Mouse (Mus musculus): Measurements from ENCODE around the gene Tpm1. TPM values are rescaled to one million over a fixed set of nuclear protein-coding genes. Genes with fewer than 3 reads are reported as not detected.

The Tpm1 gene
- polyA plus RNA-seq (2012; fragmentation: generic; extraction: Trizol): 100 to 1,000 TPM; 201 to 755 TPM

GRCm38 (mm10) chr9:67049086-67049824 lies at the start of gene Tpm1:
Gene Tpm1, minus strand, starts transcription at chr9:67049406.

GRCm38 (mm10) chr9:66975239-66975645 lies 74.0 kb downstream of the Tpm1 start, which contains the start of gene Lactb:
Gene Lactb, minus strand, starts transcription at chr9:66975484.

Other genes with a start within 250 kb of the Tpm1 start
- 1 to 10 TPM in 1 of 2 experiments, under 1 TPM in 1; 0.62 to 1.4 TPM for gene Aph1c, start 214.7 kb downstream of the Tpm1 start, polyA plus RNA-seq (2012; fragmentation: generic; extraction: Trizol)
- gene Rab8b, start 129.7 kb downstream of the Tpm1 start, polyA plus RNA-seq (2012; fragmentation: generic; extraction: Trizol): 1 to 10 TPM in 1 of 2 experiments, under 1 TPM in 1; 0.33 to 3.7 TPM
- 100 to 1,000 TPM; 650 to 667 TPM for gene Rps27l, start 103.3 kb downstream of the Tpm1 start, polyA plus RNA-seq (2012; fragmentation: generic; extraction: Trizol)
- 1 to 10 TPM in 1 of 2 experiments, under 1 TPM in 1; 0.89 to 4.6 TPM for gene Lactb, start 73.9 kb downstream of the Tpm1 start, polyA plus RNA-seq (2012; fragmentation: generic; extraction: Trizol)

All from C3H10T1/2 (cell line).